Mouse (Mus musculus) neural tube, embryonic 14.5 days (tissue): ENCODE measurements around the gene Rspry1. TPM values are rescaled to one million over a fixed set of nuclear protein-coding genes. Genes with fewer than 3 reads are reported as not detected.
A peak's percentile ranks its signal among the peaks of the same experiment; 100 is the strongest.

ENCODE experiments used
- ATAC-seq: fragments of 200-750 bp; cut with Nextera tagmentation; 2 replicates; pipeline ENCODE4 v1.8.0; 2017; ENCODE audit warnings: low read depth, mild to moderate bottlenecking, moderate TSS enrichment, moderate library complexity
- H3K27ac ChIP-seq: fragments of 300-500 bp; sonication (generic); 2 replicates; pipeline ENCODE4 v1.5.1; 2014; ENCODE audit warnings: low read depth, mild to moderate bottlenecking, control low read depth, low read length, moderate library complexity, mixed read lengths
- H3K27me3 ChIP-seq: fragments of 300-500 bp; sonication (generic); 2 replicates; pipeline ENCODE4 v1.6.1; 2014; ENCODE audit warnings: low read length; ENCODE audit not compliant: control insufficient read depth, insufficient read depth
- H3K36me3 ChIP-seq: fragments of 300-500 bp; sonication (generic); 2 replicates; pipeline ENCODE4 v1.6.1; 2014; ENCODE audit warnings: low read length, mixed read lengths; ENCODE audit not compliant: control insufficient read depth, insufficient read depth
- H3K4me1 ChIP-seq: fragments of 300-500 bp; sonication (generic); 2 replicates; pipeline ENCODE4 v1.6.1; 2014; ENCODE audit warnings: low read length; ENCODE audit not compliant: control insufficient read depth, insufficient read depth
- H3K4me2 ChIP-seq: fragments of 300-500 bp; sonication (generic); 2 replicates; pipeline ENCODE4 v1.6.1; 2014; ENCODE audit warnings: mild to moderate bottlenecking, low read depth, low read length, control low read depth
- H3K4me3 ChIP-seq: fragments of 300-500 bp; sonication (generic); 2 replicates; pipeline ENCODE4 v1.5.1; 2014; ENCODE audit warnings: low read depth, low read length, control low read depth, mixed read lengths
- H3K9ac ChIP-seq: fragments of 300-500 bp; sonication (generic); replicated peaks from 2 replicates; pipeline ENCODE4 v1.6.1; 2014; ENCODE audit warnings: low read depth, mild to moderate bottlenecking, control low read depth, low read length, mixed read lengths
- H3K9me3 ChIP-seq: fragments of 300-500 bp; sonication (generic); 2 replicates; pipeline ENCODE4 v1.6.1; 2016; ENCODE audit warnings: low read length; ENCODE audit not compliant: control insufficient read depth
- WGBS: fragments of 180-500 bp; shearing (Covaris S2); extraction: QIAGEN DNeasy Blood & Tissue Kit; methylation state at CpG from one replicate; pipeline ENCODE4 v1.1.7; 2014; 5-methylcytosine and 5-hydroxymethylcytosine counted together
- polyA plus RNA-seq: library from polyadenylated mRNA; unstranded; fragments of >200 nt; fragmentation: Nextera tagmentation; extraction: Ambion mirVana; gene quantifications from 2 replicates; pipeline ENCODE4 v1.2.1, GENCODE M21; 2014

Rspry1 gene
- polyA plus RNA-seq, 1 experiment from 2014 or later, result 50.2 TPM

- Histone ChIP-seq H3K4me1 (peaks cover 18% of the 10 kb centered on the region), H3K27ac (no peak overlapping the region), H3K4me2 (no peak overlapping the region), H3K27me3 (no peaks in the 10 kb centered on the region), H3K36me3 (no peaks in the 10 kb centered on the region), H3K9me3 (no peaks in the 10 kb centered on the region), H3K9ac (no peak overlapping the region), H3K4me3 (no peak overlapping the region)
- 90% methylated on average over 8 of the region's 8 CpGs for WGBS
- no peak for ATAC-seq
These were observed 33.6 kb upstream of the Rspry1 start for GRCm38 (mm10) chr8:94568098-94568497.

- H3K9me3 ChIP-seq, result no peaks in the 10 kb centered on the region
- 81% methylated on average over 1 of the region's 1 CpGs for WGBS
- no peak for ATAC-seq
- no peaks in the 10 kb centered on the region for H3K27me3 ChIP-seq
- no peak overlapping the region for H3K27ac ChIP-seq
- peaks cover 18% of the 10 kb centered on the region for H3K4me1 ChIP-seq
- no peak overlapping the region for H3K4me3 ChIP-seq
- no peak overlapping the region for H3K4me2 ChIP-seq
- no peak overlapping the region for H3K9ac ChIP-seq
- peaks cover 7% of the 10 kb centered on the region; the same call in 1 of the 2 replicates for H3K36me3 ChIP-seq
These were observed 32.3 kb upstream of the Rspry1 start for GRCm38 (mm10) chr8:94569419-94569818.

GRCm38 (mm10) chr8:94571896-94572295 lies 29.8 kb upstream of the Rspry1 start:
- H3K9me3 ChIP-seq, result no peaks in the 10 kb centered on the region
- no peaks in the 10 kb centered on the region for H3K27me3 ChIP-seq
- no peak overlapping the region for H3K4me2 ChIP-seq
- no peak overlapping the region for H3K27ac ChIP-seq
- WGBS, result 65% methylated on average over 2 of the region's 2 CpGs
- no peak overlapping the region for H3K9ac ChIP-seq
- no peak overlapping the region for H3K4me3 ChIP-seq
- H3K36me3 ChIP-seq, result peaks cover 30% of the 10 kb centered on the region; the same call in 1 of the 2 replicates
- no peak for ATAC-seq
- peaks cover 7% of the 10 kb centered on the region for H3K4me1 ChIP-seq

GRCm38 (mm10) chr8:94574159-94574907 lies 27.4 kb upstream of the Rspry1 start:
- Histone ChIP-seq H3K9ac (no peak overlapping the region), H3K36me3 (peaks cover 45% of the 10 kb centered on the region; the same call in 1 of the 2 replicates), H3K9me3 (no peaks in the 10 kb centered on the region), H3K4me1 (no peaks in the 10 kb centered on the region), H3K4me2 (no peak overlapping the region), H3K4me3 (no peak overlapping the region), H3K27ac (peak overlapping the region; percentile 63), H3K27me3 (no peaks in the 10 kb centered on the region)
- 77% methylated on average over 16 of the region's 16 CpGs for WGBS
- peak; percentile 66 for ATAC-seq

- H3K27ac ChIP-seq, result no peak overlapping the region
These were observed 26.6 kb upstream of the Rspry1 start for GRCm38 (mm10) chr8:94575148-94575547.

GRCm38 (mm10) chr8:94581820-94582483 lies 19.8 kb upstream of the Rspry1 start:
- Histone ChIP-seq H3K27me3 (no peaks in the 10 kb centered on the region), H3K36me3 (peaks cover 30% of the 10 kb centered on the region; the same call in 1 of the 2 replicates), H3K9me3 (no peaks in the 10 kb centered on the region), H3K4me1 (no peaks in the 10 kb centered on the region), H3K9ac (no peak overlapping the region), H3K4me3 (no peak overlapping the region), H3K27ac (peak overlapping the region; percentile 45; the same call in 1 of the 2 replicates), H3K4me2 (no peak overlapping the region)
- peak; percentile 28; the same call in 1 of the 2 replicates for ATAC-seq
- 70% methylated on average over 7 of the region's 7 CpGs for WGBS

More at GRCm38 (mm10) chr8:94575148-94575547, 26.6 kb upstream of the Rspry1 start:
- Histone ChIP-seq H3K4me2 (no peak overlapping the region), H3K4me1 (no peaks in the 10 kb centered on the region), H3K4me3 (no peak overlapping the region), H3K9ac (no peak overlapping the region), H3K27me3 (no peaks in the 10 kb centered on the region), H3K36me3 (peaks cover 47% of the 10 kb centered on the region; the same call in 1 of the 2 replicates), H3K9me3 (no peaks in the 10 kb centered on the region)
- no peak for ATAC-seq
- WGBS, result 96% methylated on average over 4 of the region's 4 CpGs

- Histone ChIP-seq H3K4me1 (no peaks in the 10 kb centered on the region), H3K36me3 (peaks cover 31% of the 10 kb centered on the region; the same call in 1 of the 2 replicates), H3K4me3 (no peak overlapping the region), H3K27me3 (no peaks in the 10 kb centered on the region), H3K27ac (no peak overlapping the region), H3K4me2 (no peak overlapping the region), H3K9ac (no peak overlapping the region), H3K9me3 (no peaks in the 10 kb centered on the region)
- WGBS, result 81% methylated on average over 6 of the region's 6 CpGs
- no peak for ATAC-seq
These were observed 19.2 kb upstream of the Rspry1 start for GRCm38 (mm10) chr8:94582569-94582968.

GRCm38 (mm10) chr8:94584238-94584817 lies 17.4 kb upstream of the Rspry1 start:
- no peak overlapping the region for H3K27ac ChIP-seq
- no peaks in the 10 kb centered on the region for H3K27me3 ChIP-seq
- no peak overlapping the region for H3K4me3 ChIP-seq
- WGBS, result 40% methylated on average over 4 of the region's 4 CpGs
- no peak overlapping the region for H3K9ac ChIP-seq
- no peaks in the 10 kb centered on the region for H3K9me3 ChIP-seq
- peaks cover 29% of the 10 kb centered on the region; the same call in 1 of the 2 replicates for H3K36me3 ChIP-seq
- H3K4me1 ChIP-seq, result no peaks in the 10 kb centered on the region
- peak; percentile 82 for ATAC-seq
- no peak overlapping the region for H3K4me2 ChIP-seq

- WGBS, result 89% methylated on average over 4 of the region's 4 CpGs
- H3K9ac ChIP-seq, result no peak overlapping the region
These were observed 10.0 kb upstream of the Rspry1 start for GRCm38 (mm10) chr8:94591691-94592090.

More at GRCm38 (mm10) chr8:94591691-94592090, 10.0 kb upstream of the Rspry1 start:
- no peak for ATAC-seq
- H3K36me3 ChIP-seq, result peaks cover 13% of the 10 kb centered on the region; the same call in 1 of the 2 replicates
- H3K27ac ChIP-seq, result no peak overlapping the region
- no peak overlapping the region for H3K4me3 ChIP-seq
- H3K9me3 ChIP-seq, result no peaks in the 10 kb centered on the region
- no peaks in the 10 kb centered on the region for H3K4me1 ChIP-seq
- H3K4me2 ChIP-seq, result no peak overlapping the region
- H3K27me3 ChIP-seq, result no peaks in the 10 kb centered on the region
